Mouse (Mus musculus) large intestine, adult 2 months (tissue): Measurements from ENCODE around the gene Mns1. TPM values are rescaled to one million over a fixed set of nuclear protein-coding genes. Genes with fewer than 3 reads are reported as not detected.

Experiments used
- DNase-seq: peaks from one replicate; pipeline ENCODE4 v3.0.0-alpha.2; 2012; ENCODE audit warnings: low read depth, low spot score
- WGBS: fragments of 180-500 bp; shearing (Covaris S2); methylation state at CpG from one replicate; pipeline ENCODE4 v1.1.7; 2018; 5-methylcytosine and 5-hydroxymethylcytosine counted together
- polyA plus RNA-seq: library from polyadenylated mRNA; depleted of rRNA; stranded (reverse); fragments of >200 nt; gene quantifications from 2 replicates; pipeline ENCODE4 v1.2.3, GENCODE M21; 2012; rRNA removed

The Mns1 gene
- polyA plus RNA-seq, 1 experiment: 0.40 TPM

GRCm38 (mm10) chr9:72467551-72468407 is 30.0 kb downstream of the Mns1 start:
- WGBS: 67% methylated on average over 11 of the region's 11 CpGs
- DNase-seq: no peak

GRCm38 (mm10) chr9:72468616-72469015 is 30.8 kb downstream of the Mns1 start:
- 92% methylated on average over 10 of the region's 10 CpGs for WGBS
- no peak for DNase-seq

- 96% methylated on average over 1 of the region's 1 CpGs for WGBS
- DNase-seq: no peak
Measured at GRCm38 (mm10) chr9:72469851-72470250, 32.0 kb downstream of the Mns1 start.

GRCm38 (mm10) chr9:72475511-72475910 is 37.7 kb downstream of the Mns1 start:
- DNase-seq: no peak
- 83% methylated on average over 9 of the region's 9 CpGs for WGBS

GRCm38 (mm10) chr9:72477306-72477705 is 39.5 kb downstream of the Mns1 start:
- WGBS: 74% methylated on average over 6 of the region's 6 CpGs
- DNase-seq: no peak

GRCm38 (mm10) chr9:72479276-72479675 is 41.5 kb downstream of the Mns1 start:
- no peak for DNase-seq
- 91% methylated on average over 1 of the region's 1 CpGs for WGBS

GRCm38 (mm10) chr9:72488523-72488922 is 50.7 kb downstream of the Mns1 start:
- DNase-seq: no peak

GRCm38 (mm10) chr9:72489131-72489530 is 51.3 kb downstream of the Mns1 start:
- WGBS: 89% methylated on average over 5 of the region's 5 CpGs
- no peak for DNase-seq

- DNase-seq: peak; percentile 87
- under 1% methylated on average over 32 of the region's 32 CpGs for WGBS
Measured at GRCm38 (mm10) chr9:72491559-72492193, 53.9 kb downstream of the Mns1 start.

- WGBS: 8% methylated on average over 6 of the region's 6 CpGs
- no peak for DNase-seq
Measured at GRCm38 (mm10) chr9:72492194-72492565, 54.4 kb downstream of the Mns1 start, which contains the start of gene Tex9. TSS of gene Tex9 (minus strand) at chr9:72492212.

GRCm38 (mm10) chr9:72493465-72493864 is 55.7 kb downstream of the Mns1 start:
- no peak for DNase-seq
- 77% methylated on average over 2 of the region's 2 CpGs for WGBS

- DNase-seq: no peak
- WGBS: 68% methylated on average over 3 of the region's 3 CpGs
Measured at GRCm38 (mm10) chr9:72493984-72494685, 56.3 kb downstream of the Mns1 start.

- WGBS: 76% methylated on average over 2 of the region's 2 CpGs
- no peak for DNase-seq
Measured at GRCm38 (mm10) chr9:72496691-72497090, 58.9 kb downstream of the Mns1 start.

- WGBS: 76% methylated on average over 3 of the region's 3 CpGs
- no peak for DNase-seq
Measured at GRCm38 (mm10) chr9:72497171-72497570, 59.4 kb downstream of the Mns1 start.

Other genes starting within 250 kb of the Mns1 start
- 5.0 and 6.7 TPM in 2 replicates for gene Zfp280d, start 163.2 kb upstream of the Mns1 start, polyA plus RNA-seq
- gene Tex9, start 54.2 kb downstream of the Mns1 start, polyA plus RNA-seq: 0.97 and 1.4 TPM in 2 replicates
- 4.5 and 8.2 TPM in 2 replicates for gene Rfx7, start 94.2 kb downstream of the Mns1 start, polyA plus RNA-seq
- 48.0 and 64.1 TPM in 2 replicates for gene Nedd4, start 224.3 kb downstream of the Mns1 start, polyA plus RNA-seq